Mouse (Mus musculus) lung, embryonic 16.5 days (tissue): ENCODE measurements at regions not wholly inside any gene's neighbourhood (a gene's known extent, or its start where the extent isn't known, plus 50 kb on each side); places are given as distances from the start of the nearest gene placed in this dataset.

ENCODE experiments used
- ATAC-seq: fragments of 200-750 bp; cut with Nextera tagmentation; 2 replicates; pipeline ENCODE4 v1.8.0; 2017; ENCODE audit warnings: low read depth, mild to moderate bottlenecking, moderate library complexity
- H3K27ac ChIP-seq: fragments of 300-500 bp; sonication (generic); 2 replicates; pipeline ENCODE4 v1.5.1; 2014; ENCODE audit warnings: mild to moderate bottlenecking, control low read depth, low read length
- H3K27me3 ChIP-seq: fragments of 300-500 bp; sonication (generic); 2 replicates; pipeline ENCODE4 v1.6.1; 2014; ENCODE audit warnings: low read depth, low read length, mixed read lengths; ENCODE audit not compliant: control insufficient read depth, insufficient read depth
- H3K36me3 ChIP-seq: fragments of 300-500 bp; sonication (generic); 2 replicates; pipeline ENCODE4 v1.6.1; 2014; ENCODE audit warnings: low read length; ENCODE audit not compliant: control insufficient read depth, insufficient read depth
- H3K4me1 ChIP-seq: fragments of 300-500 bp; sonication (generic); replicated peaks from 2 replicates; pipeline ENCODE4 v1.6.1; 2014; ENCODE audit warnings: low read length, mixed read lengths; ENCODE audit not compliant: control insufficient read depth, insufficient read depth
- H3K4me2 ChIP-seq: fragments of 300-500 bp; sonication (generic); 2 replicates; pipeline ENCODE4 v1.6.1; 2014; ENCODE audit warnings: low read depth, low read length, control low read depth
- H3K4me3 ChIP-seq: fragments of 300-500 bp; sonication (generic); 2 replicates; pipeline ENCODE4 v1.5.1; 2014; ENCODE audit warnings: mild to moderate bottlenecking, low read length, control low read depth
- H3K9ac ChIP-seq: fragments of 300-500 bp; sonication (generic); 2 replicates; pipeline ENCODE4 v1.6.1; 2014; ENCODE audit warnings: low read length, control low read depth
- H3K9me3 ChIP-seq: fragments of 300-500 bp; sonication (generic); 2 replicates; pipeline ENCODE4 v1.6.1; 2016; ENCODE audit warnings: low read length; ENCODE audit not compliant: control insufficient read depth
- WGBS: fragments of 180-500 bp; shearing (Covaris S2); extraction: QIAGEN DNeasy Blood & Tissue Kit; methylation state at CpG from one replicate; pipeline ENCODE4 v1.1.7; 2014; 5-methylcytosine and 5-hydroxymethylcytosine counted together

DNA sequence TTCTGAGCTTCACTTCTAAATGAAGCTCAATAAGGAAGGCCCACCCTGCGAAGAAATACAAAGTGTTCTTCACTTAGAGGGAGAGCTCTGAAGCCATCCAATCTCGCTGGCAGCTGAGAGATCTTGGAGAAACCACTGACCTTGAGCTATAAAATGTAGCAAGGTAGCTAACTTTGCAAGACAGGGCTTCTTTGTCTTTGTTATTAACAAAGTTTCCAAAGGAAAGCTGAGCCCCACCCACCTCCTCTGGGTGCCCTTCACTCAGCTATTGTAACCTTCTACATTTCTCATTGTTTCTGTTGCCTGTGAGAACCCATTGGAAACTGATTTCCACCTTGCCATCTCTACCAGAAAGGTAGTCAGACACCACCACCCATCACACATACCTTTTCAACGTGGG lies 57.2 kb upstream of the Usp9x start:
- 61% methylated on average over 3 of the region's 3 CpGs for WGBS
- Histone ChIP-seq H3K27me3 (no peaks in the 10 kb centered on the region), H3K9me3 (no peaks in the 10 kb centered on the region), H3K4me2 (no peak overlapping the region), H3K36me3 (no peaks in the 10 kb centered on the region), H3K9ac (no peak overlapping the region), H3K4me3 (no peak overlapping the region), H3K4me1 (no peaks in the 10 kb centered on the region), H3K27ac (no peak overlapping the region)
- no peak for ATAC-seq

DNA sequence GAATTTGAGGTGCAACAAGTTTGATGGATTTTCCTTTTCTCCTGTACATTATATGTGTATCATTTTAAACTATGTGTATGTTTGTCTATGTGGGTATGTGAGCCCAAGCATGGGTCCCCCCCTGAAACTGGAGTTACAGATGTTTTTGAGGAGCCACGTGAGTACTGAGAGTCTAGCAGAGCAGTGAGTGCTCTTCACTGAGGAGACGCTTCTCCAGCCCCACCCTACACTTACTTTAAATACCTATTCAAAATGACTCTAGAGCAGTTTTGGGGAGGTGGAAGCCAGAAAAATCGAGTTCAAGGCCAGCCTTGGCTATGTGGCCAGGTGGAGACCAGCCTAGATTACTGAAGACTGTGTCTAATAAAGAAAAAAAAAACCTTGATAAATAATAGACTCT lies 58.2 kb upstream of the Usp9x start:
- no peak for ATAC-seq
- Histone ChIP-seq H3K27me3 (no peaks in the 10 kb centered on the region), H3K27ac (no peak overlapping the region), H3K4me3 (no peak overlapping the region), H3K36me3 (no peaks in the 10 kb centered on the region), H3K9me3 (no peaks in the 10 kb centered on the region), H3K4me1 (no peaks in the 10 kb centered on the region), H3K9ac (no peak overlapping the region), H3K4me2 (no peak overlapping the region)
- 54% methylated on average over 3 of the region's 3 CpGs for WGBS

DNA sequence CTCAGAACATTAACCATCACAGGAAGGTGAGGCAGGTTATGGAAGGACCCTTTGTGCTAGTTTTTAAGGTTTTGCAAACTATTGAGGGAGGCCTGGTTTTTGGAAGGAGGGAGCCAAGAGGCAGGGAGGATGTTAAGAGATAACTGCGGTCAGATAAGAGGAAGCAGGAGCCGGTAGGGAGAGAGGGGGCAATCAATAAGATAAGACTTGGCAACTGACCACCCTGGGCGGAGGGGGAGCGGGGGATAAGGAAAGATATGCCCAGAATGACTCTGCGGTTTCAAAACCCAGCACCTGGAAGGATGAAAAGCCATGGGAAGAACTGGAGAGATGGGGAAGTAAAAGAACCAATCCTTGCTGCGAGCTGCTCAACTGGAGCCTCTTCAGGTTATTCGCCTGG lies 80.5 kb upstream of the Usp9x start:
- 43% methylated on average over 7 of the region's 7 CpGs for WGBS

DNA sequence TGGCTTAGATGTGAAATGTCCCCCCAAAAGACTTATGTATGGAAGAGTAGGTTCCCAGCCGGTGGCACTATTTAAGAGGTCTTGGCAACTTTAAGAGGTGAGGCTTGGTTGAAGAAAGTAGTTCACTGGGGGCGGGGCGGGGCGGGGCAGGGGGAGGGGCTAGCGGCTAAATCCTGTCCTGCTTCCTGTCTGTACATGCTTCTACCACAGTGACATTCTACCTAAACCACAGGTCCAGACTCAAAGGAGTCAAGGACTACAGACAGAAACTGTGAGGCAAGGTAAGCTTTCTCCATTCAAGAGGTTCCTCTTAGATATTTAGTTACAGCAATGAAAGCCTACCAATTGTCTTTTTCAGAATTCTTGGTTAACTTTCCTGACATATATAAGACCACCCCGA lies 93.6 kb upstream of the Usp9x start:
- Histone ChIP-seq H3K4me1 (no peaks in the 10 kb centered on the region), H3K4me2 (no peak overlapping the region), H3K4me3 (no peak overlapping the region), H3K9ac (no peak overlapping the region), H3K27me3 (no peaks in the 10 kb centered on the region), H3K9me3 (no peaks in the 10 kb centered on the region), H3K36me3 (no peaks in the 10 kb centered on the region), H3K27ac (no peak overlapping the region)
- WGBS, result 63% methylated on average over 6 of the region's 6 CpGs
- no peak for ATAC-seq

More for the DNA sequence above, 80.5 kb upstream of the Usp9x start:
- H3K36me3 ChIP-seq, result no peaks in the 10 kb centered on the region
- H3K4me3 ChIP-seq, result no peak overlapping the region
- H3K9me3 ChIP-seq, result no peaks in the 10 kb centered on the region
- no peaks in the 10 kb centered on the region; the same call in 1 of the 2 replicates for H3K27me3 ChIP-seq
- no peak for ATAC-seq
- no peaks in the 10 kb centered on the region for H3K4me1 ChIP-seq
- H3K27ac ChIP-seq, result no peak overlapping the region
- no peak overlapping the region for H3K4me2 ChIP-seq
- no peak overlapping the region for H3K9ac ChIP-seq

DNA sequence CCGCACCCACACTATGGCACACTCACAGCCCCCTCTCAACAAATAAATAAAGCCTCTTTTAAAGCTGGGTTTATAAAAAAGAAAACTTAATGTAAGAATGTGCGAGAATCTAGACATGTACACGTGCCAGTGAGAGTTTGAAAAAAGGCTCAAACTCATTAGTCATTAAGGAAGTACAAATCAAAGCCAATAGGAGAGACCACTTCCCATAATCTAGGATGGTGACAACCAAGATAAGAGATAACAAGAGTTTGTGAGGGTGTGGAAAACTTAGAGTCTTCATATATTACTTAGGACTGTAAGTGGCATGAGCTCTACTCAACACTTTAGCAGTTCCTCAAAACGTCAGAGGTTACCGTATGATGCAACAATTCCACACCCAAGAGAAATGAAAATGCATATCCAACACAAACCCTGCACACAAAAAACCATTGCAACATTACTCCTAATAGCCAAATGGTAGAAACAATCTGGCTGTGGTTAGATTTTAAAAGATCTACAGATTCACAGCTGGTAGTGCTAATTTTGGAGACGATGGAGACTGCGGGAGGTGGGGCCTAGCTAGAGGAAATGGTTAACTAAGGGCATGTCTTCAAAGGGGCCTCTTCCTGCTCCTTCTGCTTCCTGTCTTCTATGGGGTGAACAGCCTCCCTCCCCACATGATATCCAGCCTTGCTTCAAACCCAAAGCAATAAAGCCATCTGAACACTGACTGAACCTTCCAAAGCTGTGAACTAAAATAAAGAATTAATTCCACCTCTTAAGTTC lies 102.1 kb upstream of the Usp9x start:
- no peak overlapping the region for H3K27ac ChIP-seq
- H3K4me1 ChIP-seq, result no peaks in the 10 kb centered on the region
- H3K27me3 ChIP-seq, result no peaks in the 10 kb centered on the region
- no peaks in the 10 kb centered on the region for H3K36me3 ChIP-seq
- H3K4me3 ChIP-seq, result no peak overlapping the region
- 76% methylated on average over 7 of the region's 7 CpGs for WGBS
- no peaks in the 10 kb centered on the region for H3K9me3 ChIP-seq
- ATAC-seq, result no peak
- H3K4me2 ChIP-seq, result no peak overlapping the region
- H3K9ac ChIP-seq, result no peak overlapping the region

DNA sequence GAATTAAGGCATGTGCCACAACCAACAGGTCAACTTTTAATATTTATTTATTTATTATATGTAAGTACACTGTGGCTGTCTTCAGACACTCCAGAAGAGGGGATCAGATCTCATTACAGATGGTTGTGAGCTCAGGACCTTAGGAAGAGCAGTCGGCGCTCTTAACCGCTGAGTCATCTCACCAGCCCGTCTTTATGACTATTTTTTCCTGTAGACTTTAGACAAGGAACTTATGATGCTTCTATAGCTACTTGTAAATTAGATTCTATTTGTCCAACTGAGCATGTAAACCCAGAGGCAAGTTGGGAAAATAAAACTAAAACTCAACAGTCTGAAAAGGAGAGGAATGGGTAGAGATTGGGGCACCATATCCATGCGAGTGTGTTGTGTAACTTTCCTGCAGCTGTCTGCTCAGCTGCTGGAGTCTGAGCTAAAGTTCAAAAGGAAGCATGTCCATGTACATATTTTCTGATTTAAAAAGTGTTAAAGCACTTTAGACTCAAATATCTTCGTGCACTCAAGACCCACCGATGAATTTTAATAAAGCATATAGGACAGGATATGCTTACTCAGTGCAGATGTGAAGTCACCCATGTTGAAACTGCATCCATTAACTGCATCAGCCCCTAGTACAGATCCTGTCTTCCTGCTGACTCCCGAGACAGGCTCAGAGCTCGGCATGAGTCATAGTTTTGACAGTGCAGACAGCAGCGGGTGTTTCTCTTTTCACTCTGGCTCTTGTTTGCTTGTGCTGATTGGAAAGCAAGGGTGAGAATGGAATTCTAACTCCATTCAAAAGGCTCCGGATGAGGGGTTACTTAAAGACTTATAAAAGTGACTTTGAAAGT lies 111.6 kb upstream of the Usp9x start:
- no peaks in the 10 kb centered on the region for H3K27me3 ChIP-seq
- H3K9ac ChIP-seq, result no peak overlapping the region
- no peak for ATAC-seq
- H3K27ac ChIP-seq, result no peak overlapping the region
- H3K4me2 ChIP-seq, result no peak overlapping the region
- no peaks in the 10 kb centered on the region for H3K9me3 ChIP-seq
- no peaks in the 10 kb centered on the region for H3K36me3 ChIP-seq
- 53% methylated on average over 11 of the region's 11 CpGs for WGBS
- no peak overlapping the region for H3K4me3 ChIP-seq
- H3K4me1 ChIP-seq, result no peaks in the 10 kb centered on the region

DNA sequence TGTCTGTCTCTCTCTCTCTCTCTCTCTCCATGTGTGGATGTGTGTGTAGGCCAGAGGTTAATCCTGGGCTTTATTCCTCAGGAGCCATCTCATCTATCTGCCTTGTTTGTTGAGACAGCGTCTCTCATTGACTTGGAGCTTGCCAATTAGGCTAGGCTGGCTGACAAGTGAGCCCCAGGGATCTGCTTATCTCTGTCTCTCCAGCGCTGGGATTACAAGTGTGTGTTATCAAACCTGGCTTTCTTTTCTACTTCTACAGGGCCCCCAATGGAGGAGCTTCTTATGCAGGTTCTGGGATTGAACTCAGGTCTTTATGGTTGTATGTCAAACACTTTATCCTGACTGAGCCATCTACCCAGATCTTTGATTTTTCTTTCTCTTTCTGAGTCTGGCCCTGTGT lies 112.4 kb upstream of the Usp9x start:
- no peak overlapping the region for H3K27ac ChIP-seq
- H3K4me3 ChIP-seq, result no peak overlapping the region
- H3K9me3 ChIP-seq, result no peaks in the 10 kb centered on the region
- no peak for ATAC-seq
- no peak overlapping the region for H3K4me2 ChIP-seq
- 40% methylated on average over 2 of the region's 2 CpGs for WGBS
- H3K9ac ChIP-seq, result no peak overlapping the region
- no peaks in the 10 kb centered on the region for H3K27me3 ChIP-seq
- no peaks in the 10 kb centered on the region for H3K36me3 ChIP-seq
- no peaks in the 10 kb centered on the region for H3K4me1 ChIP-seq

DNA sequence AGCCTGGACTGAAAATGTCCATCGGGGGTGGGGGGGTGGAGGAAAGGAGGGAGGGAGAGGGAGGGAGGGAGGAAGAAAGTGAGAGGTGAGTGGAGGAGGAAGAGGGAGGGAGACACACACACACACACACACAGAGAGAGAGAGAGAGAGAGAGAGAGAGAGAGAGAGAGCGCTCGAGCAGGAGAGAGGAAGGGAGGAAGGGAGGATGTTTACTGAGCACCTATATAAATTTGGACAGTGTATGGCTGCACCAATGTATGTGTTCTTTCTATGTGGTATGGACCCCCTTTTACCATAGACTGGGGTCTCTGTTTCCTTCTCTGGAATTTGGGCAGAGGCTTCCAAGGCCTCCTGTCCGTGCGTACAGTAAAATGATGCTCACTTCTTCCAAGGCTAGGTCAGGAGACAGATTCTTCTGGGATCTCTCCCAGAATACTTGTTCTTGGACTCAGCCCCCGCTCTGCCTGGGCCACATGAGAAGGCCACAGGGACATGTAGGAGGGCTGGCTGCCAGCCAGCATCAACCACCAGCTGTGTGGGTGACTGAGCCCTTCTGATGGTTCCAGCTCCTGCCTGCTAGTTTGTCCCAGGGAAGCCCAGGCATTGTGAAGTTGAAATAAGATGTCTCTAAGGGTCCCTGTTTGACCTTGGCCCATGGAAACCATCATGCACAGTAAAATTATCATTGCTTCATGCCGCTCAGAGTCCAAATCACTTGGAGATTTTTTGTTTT lies 120.2 kb upstream of the Usp9x start:
- 49% methylated on average over 7 of the region's 7 CpGs for WGBS
- Histone ChIP-seq H3K9ac (no peak overlapping the region), H3K4me3 (no peak overlapping the region), H3K4me1 (no peaks in the 10 kb centered on the region), H3K27ac (no peak overlapping the region), H3K4me2 (no peak overlapping the region), H3K9me3 (no peaks in the 10 kb centered on the region), H3K27me3 (no peaks in the 10 kb centered on the region), H3K36me3 (no peaks in the 10 kb centered on the region)
- no peak for ATAC-seq

DNA sequence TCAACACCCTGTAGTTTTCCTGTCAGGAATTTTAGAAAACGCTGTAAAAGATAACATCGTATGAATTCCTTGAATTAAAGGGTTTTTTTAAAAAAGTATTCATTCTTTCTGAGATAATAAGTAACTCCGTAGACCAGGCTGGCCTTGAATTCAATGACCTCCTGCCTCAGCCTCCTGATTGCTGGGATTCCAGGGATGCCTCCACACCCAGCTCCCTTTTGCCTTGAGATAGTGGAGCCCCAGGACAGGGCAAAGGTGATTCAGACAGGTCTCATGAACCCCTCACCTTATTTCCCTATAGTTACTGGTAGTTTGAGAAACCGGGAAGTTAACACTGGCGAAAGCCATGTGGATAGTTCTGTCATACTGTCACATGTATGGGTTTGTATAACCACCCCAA lies 128.8 kb upstream of the Usp9x start:
- H3K9me3 ChIP-seq, result no peaks in the 10 kb centered on the region
- H3K27me3 ChIP-seq, result no peaks in the 10 kb centered on the region; the same call in 1 of the 2 replicates
- H3K36me3 ChIP-seq, result no peaks in the 10 kb centered on the region
- 80% methylated on average over 5 of the region's 5 CpGs for WGBS
- H3K27ac ChIP-seq, result no peak overlapping the region
- ATAC-seq, result no peak
- no peaks in the 10 kb centered on the region for H3K4me1 ChIP-seq
- no peak overlapping the region for H3K9ac ChIP-seq
- no peak overlapping the region for H3K4me3 ChIP-seq
- H3K4me2 ChIP-seq, result no peak overlapping the region
